Mouse (Mus musculus): ENCODE data around the gene Trim7. TPM values are rescaled to one million over a fixed set of nuclear protein-coding genes. Genes with fewer than 3 reads are reported as not detected.

The Trim7 gene
- polyA plus RNA-seq, 1 experiment from 2014 or later: 0.80 TPM

GRCm38 (mm10) chr11:48807563-48808303 is 18.2 kb upstream of the Trim7 start:
- ATAC-seq: peak; percentile 28; the same call in 1 of the 2 replicates
- Histone ChIP-seq H3K9ac (no peak overlapping the region), H3K4me2 (no peak overlapping the region), H3K27ac (no peak overlapping the region; the same call in 1 of the 2 replicates), H3K36me3 (ENCODE audit: poor library complexity, severe bottlenecking) (peaks cover 99% of the 10 kb centered on the region), H3K27me3 (no peaks in the 10 kb centered on the region), H3K4me1 (peaks cover 6% of the 10 kb centered on the region), H3K4me3 (no peak overlapping the region), H3K9me3 (replicated peaks) (no peaks in the 10 kb centered on the region)
- 71% methylated on average over 14 of the region's 14 CpGs for WGBS

- no peak overlapping the region for H3K4me2 ChIP-seq
- peaks cover under 1% of the 10 kb centered on the region for H3K4me1 ChIP-seq
- H3K27ac ChIP-seq: no peak overlapping the region; the same call in 1 of the 2 replicates
- H3K9ac ChIP-seq: no peak overlapping the region
- H3K9me3 ChIP-seq (replicated peaks): no peaks in the 10 kb centered on the region
- H3K36me3 ChIP-seq (ENCODE audit: poor library complexity, severe bottlenecking): peaks cover 99% of the 10 kb centered on the region
- no peak for ATAC-seq
- H3K4me3 ChIP-seq: no peak overlapping the region
- no peaks in the 10 kb centered on the region for H3K27me3 ChIP-seq
These were observed 17.7 kb upstream of the Trim7 start for GRCm38 (mm10) chr11:48808304-48808646.

- H3K4me3 ChIP-seq: no peak overlapping the region
- H3K36me3 ChIP-seq (ENCODE audit: poor library complexity, severe bottlenecking): peaks cover 95% of the 10 kb centered on the region
- H3K4me2 ChIP-seq: no peak overlapping the region
- 67% methylated on average over 16 of the region's 16 CpGs for WGBS
- H3K27me3 ChIP-seq: no peaks in the 10 kb centered on the region
- no peaks in the 10 kb centered on the region for H3K9me3 ChIP-seq (replicated peaks)
- 0 out of 2 replicates have a peak overlapping the region, but pooled peaks have one; percentile 19 for H3K27ac ChIP-seq
- no peaks in the 10 kb centered on the region for H3K4me1 ChIP-seq
- ATAC-seq: no peak
- H3K9ac ChIP-seq: no peak overlapping the region
These were observed 17.1 kb upstream of the Trim7 start for GRCm38 (mm10) chr11:48808737-48809433.

GRCm38 (mm10) chr11:48809434-48809830 is 16.5 kb upstream of the Trim7 start:
- H3K36me3 ChIP-seq (ENCODE audit: poor library complexity, severe bottlenecking): peaks cover 93% of the 10 kb centered on the region
- no peak overlapping the region for H3K4me3 ChIP-seq
- H3K9me3 ChIP-seq (replicated peaks): no peaks in the 10 kb centered on the region
- WGBS: 76% methylated on average over 4 of the region's 4 CpGs
- no peaks in the 10 kb centered on the region for H3K27me3 ChIP-seq
- H3K4me2 ChIP-seq: no peak overlapping the region
- ATAC-seq: no peak
- H3K4me1 ChIP-seq: peaks cover 4% of the 10 kb centered on the region
- no peak overlapping the region for H3K27ac ChIP-seq
- H3K9ac ChIP-seq: no peak overlapping the region

- no peak overlapping the region for H3K27ac ChIP-seq
- 83% methylated on average over 2 of the region's 2 CpGs for WGBS
- no peaks in the 10 kb centered on the region for H3K9me3 ChIP-seq (replicated peaks)
- no peak overlapping the region for H3K4me3 ChIP-seq
- peaks cover 11% of the 10 kb centered on the region for H3K4me1 ChIP-seq
- H3K4me2 ChIP-seq: no peak overlapping the region
- no peak for ATAC-seq
- no peak overlapping the region for H3K9ac ChIP-seq
- H3K36me3 ChIP-seq (ENCODE audit: poor library complexity, severe bottlenecking): peaks cover 91% of the 10 kb centered on the region
- H3K27me3 ChIP-seq: no peaks in the 10 kb centered on the region
These were observed 15.8 kb upstream of the Trim7 start for GRCm38 (mm10) chr11:48810142-48810541.

GRCm38 (mm10) chr11:48813782-48814181 is 12.2 kb upstream of the Trim7 start:
- peaks cover 60% of the 10 kb centered on the region for H3K36me3 ChIP-seq (ENCODE audit: poor library complexity, severe bottlenecking)

GRCm38 (mm10) chr11:48815851-48816250 is 10.1 kb upstream of the Trim7 start:
- Histone ChIP-seq H3K36me3 (ENCODE audit: poor library complexity, severe bottlenecking) (peaks cover 39% of the 10 kb centered on the region), H3K27me3 (no peaks in the 10 kb centered on the region), H3K9ac (peak overlapping the region; percentile 81), H3K4me2 (peak overlapping the region; percentile 87), H3K4me3 (peak overlapping the region; percentile 73), H3K4me1 (peaks cover 28% of the 10 kb centered on the region), H3K9me3 (replicated peaks) (no peaks in the 10 kb centered on the region), H3K27ac (no peak overlapping the region; the same call in 1 of the 2 replicates)
- no peak for ATAC-seq
- 82% methylated on average over 16 of the region's 16 CpGs for WGBS

More at GRCm38 (mm10) chr11:48813782-48814181, 12.2 kb upstream of the Trim7 start:
- Histone ChIP-seq H3K4me2 (no peak overlapping the region), H3K4me3 (no peak overlapping the region), H3K9me3 (replicated peaks) (no peaks in the 10 kb centered on the region), H3K27me3 (no peaks in the 10 kb centered on the region), H3K9ac (no peak overlapping the region), H3K27ac (no peak overlapping the region), H3K4me1 (peaks cover 28% of the 10 kb centered on the region)
- no peak for ATAC-seq

GRCm38 (mm10) chr11:48816281-48816781 is 9.6 kb upstream of the Trim7 start:
- H3K4me1 ChIP-seq: peaks cover 28% of the 10 kb centered on the region
- peak overlapping the region; percentile 73 for H3K4me3 ChIP-seq
- H3K36me3 ChIP-seq (ENCODE audit: poor library complexity, severe bottlenecking): peaks cover 34% of the 10 kb centered on the region
- no peaks in the 10 kb centered on the region for H3K27me3 ChIP-seq
- H3K4me2 ChIP-seq: peak overlapping the region; percentile 87
- H3K9ac ChIP-seq: peak overlapping the region; percentile 81
- 4% methylated on average over 17 of the region's 23 CpGs for WGBS
- peak; percentile 58 for ATAC-seq
- no peaks in the 10 kb centered on the region for H3K9me3 ChIP-seq (replicated peaks)
- peak overlapping the region; percentile 95 for H3K27ac ChIP-seq

GRCm38 (mm10) chr11:48816800-48817665 is 8.9 kb upstream of the Trim7 start, which contains the start of gene Trim41:
Gene Trim41 (minus strand): TSS chr11:48817353.
- peaks cover 28% of the 10 kb centered on the region for H3K4me1 ChIP-seq
- peak within 1 kb of the TSS; percentile 73 for H3K4me3 ChIP-seq
- H3K27ac ChIP-seq: peak within 1 kb of the TSS; percentile 95
- H3K36me3 ChIP-seq (ENCODE audit: poor library complexity, severe bottlenecking): peaks cover 27% of the 10 kb centered on the region
- H3K4me2 ChIP-seq: peak within 1 kb of the TSS; percentile 87
- peak within 1 kb of the TSS; percentile 81 for H3K9ac ChIP-seq
- peak; percentile 97 for ATAC-seq
- under 1% methylated on average over 70 of the region's 77 CpGs for WGBS
- H3K9me3 ChIP-seq (replicated peaks): no peaks in the 10 kb centered on the region
- H3K27me3 ChIP-seq: no peaks in the 10 kb centered on the region

GRCm38 (mm10) chr11:48817794-48818193 is 8.1 kb upstream of the Trim7 start:
- H3K9ac ChIP-seq: peak overlapping the region; percentile 81
- H3K4me2 ChIP-seq: peak overlapping the region; percentile 87
- H3K27me3 ChIP-seq: 0 out of 2 replicates have a peak, but pooled peaks cover 4% of the 10 kb centered on the region
- 0 out of 2 replicates have a peak, but pooled peaks have one; percentile 1 for ATAC-seq
- 9% methylated on average over 9 of the region's 9 CpGs for WGBS
- no peaks in the 10 kb centered on the region for H3K9me3 ChIP-seq (replicated peaks)
- peak overlapping the region; percentile 73 for H3K4me3 ChIP-seq
- H3K4me1 ChIP-seq: peaks cover 28% of the 10 kb centered on the region
- peak overlapping the region; percentile 95 for H3K27ac ChIP-seq
- H3K36me3 ChIP-seq (ENCODE audit: poor library complexity, severe bottlenecking): peaks cover 20% of the 10 kb centered on the region

GRCm38 (mm10) chr11:48818346-48818745 is 7.6 kb upstream of the Trim7 start:
- Histone ChIP-seq H3K4me2 (peak overlapping the region; percentile 87), H3K4me1 (peaks cover 30% of the 10 kb centered on the region), H3K27ac (no peak overlapping the region; the same call in 1 of the 2 replicates), H3K9me3 (replicated peaks) (no peaks in the 10 kb centered on the region), H3K9ac (peak overlapping the region; percentile 81), H3K36me3 (ENCODE audit: poor library complexity, severe bottlenecking) (peaks cover 15% of the 10 kb centered on the region; the same call in 1 of the 2 replicates), H3K4me3 (peak overlapping the region; percentile 73), H3K27me3 (0 out of 2 replicates have a peak, but pooled peaks cover 6% of the 10 kb centered on the region)
- under 1% methylated on average over 16 of the region's 16 CpGs for WGBS
- ATAC-seq: no peak

Data from forebrain, embryonic 13.5 days (tissue).